Mouse (Mus musculus) ES-E14 (cell line): ENCODE measurements around the gene Fam155a.

ENCODE experiments used
- HCFC1 ChIP-seq: IDR thresholded peaks from 2 replicates; pipeline ENCODE4 v1.6.1; 2012; ENCODE audit warnings: low read length, inconsistent platforms, borderline replicate concordance; ENCODE audit not compliant: insufficient read depth
- MAFK ChIP-seq: IDR thresholded peaks from 2 replicates; pipeline ENCODE4 v1.6.1; 2014; ENCODE audit warnings: mild to moderate bottlenecking, low read depth, low read length, inconsistent platforms; ENCODE audit not compliant: insufficient read depth
- ZC3H11A ChIP-seq: IDR thresholded peaks from 2 replicates; pipeline ENCODE4 v1.6.1; 2012; ENCODE audit warnings: low read depth, mild to moderate bottlenecking, inconsistent platforms, low read length, borderline replicate concordance

- no peak for TF ChIP-seq ZC3H11A
- TF ChIP-seq MAFK = no peak
- no peak for TF ChIP-seq HCFC1
Observed at GRCm38 (mm10) chr8:9398040-9398439, 372.9 kb downstream of the Fam155a start.
